Mouse (Mus musculus) testis, postnatal 10 days (tissue): ENCODE measurements around the gene Ppp6r2.
A peak's percentile ranks its signal among the peaks of the same experiment; 100 is the strongest.

ENCODE experiments used
- DNase-seq: peaks from one replicate; pipeline ENCODE4 v3.0.0; 2021; ENCODE audit warnings: low spot score

Gene Ppp6r2

GRCm38 (mm10) chr15:89309962-89310498 is 98.7 kb downstream of the Ppp6r2 start:
- DNase-seq = no peak

- DNase-seq = no peak
Measured at GRCm38 (mm10) chr15:89313359-89313758, 102.0 kb downstream of the Ppp6r2 start.

- DNase-seq = no peak
Measured at GRCm38 (mm10) chr15:89314107-89314506, 102.8 kb downstream of the Ppp6r2 start.

GRCm38 (mm10) chr15:89314511-89315189 is 103.3 kb downstream of the Ppp6r2 start:
- DNase-seq = peak; percentile 70

GRCm38 (mm10) chr15:89315190-89315731 is 103.9 kb downstream of the Ppp6r2 start, which contains the start of gene Sbf1:
Gene Sbf1 (minus strand): TSS chr15:89315311.
- DNase-seq = peak; percentile 99

- DNase-seq = no peak
Measured at GRCm38 (mm10) chr15:89316146-89316545, 104.8 kb downstream of the Ppp6r2 start.

GRCm38 (mm10) chr15:89321264-89321663 is 109.9 kb downstream of the Ppp6r2 start:
- no peak for DNase-seq

- DNase-seq = peak; percentile 43
Measured at GRCm38 (mm10) chr15:89322670-89323522, 111.5 kb downstream of the Ppp6r2 start, which contains the start of gene Adm2. Gene Adm2 (plus strand): TSS chr15:89322720.

- DNase-seq = no peak
Measured at GRCm38 (mm10) chr15:89323656-89324055, 112.3 kb downstream of the Ppp6r2 start.

GRCm38 (mm10) chr15:89326441-89326840 is 115.1 kb downstream of the Ppp6r2 start:
- DNase-seq = no peak

GRCm38 (mm10) chr15:89334271-89334670 is 122.9 kb downstream of the Ppp6r2 start, which contains the start of gene Miox:
Gene Miox (plus strand): TSS chr15:89334398.
- no peak for DNase-seq

- DNase-seq = no peak
Measured at GRCm38 (mm10) chr15:89334774-89335537, 123.6 kb downstream of the Ppp6r2 start.

- no peak for DNase-seq
Measured at GRCm38 (mm10) chr15:89336422-89336821, 125.1 kb downstream of the Ppp6r2 start.
